Mouse (Mus musculus): ENCODE data around the gene Slc38a10.
A peak's percentile ranks its signal among the peaks of the same experiment; 100 is the strongest.

Gene Slc38a10

GRCm38 (mm10) chr11:120103431-120103997 lies 47.6 kb downstream of the Slc38a10 start:
- no peak for DNase-seq (ENCODE audit: extremely low spot score)

DNA sequence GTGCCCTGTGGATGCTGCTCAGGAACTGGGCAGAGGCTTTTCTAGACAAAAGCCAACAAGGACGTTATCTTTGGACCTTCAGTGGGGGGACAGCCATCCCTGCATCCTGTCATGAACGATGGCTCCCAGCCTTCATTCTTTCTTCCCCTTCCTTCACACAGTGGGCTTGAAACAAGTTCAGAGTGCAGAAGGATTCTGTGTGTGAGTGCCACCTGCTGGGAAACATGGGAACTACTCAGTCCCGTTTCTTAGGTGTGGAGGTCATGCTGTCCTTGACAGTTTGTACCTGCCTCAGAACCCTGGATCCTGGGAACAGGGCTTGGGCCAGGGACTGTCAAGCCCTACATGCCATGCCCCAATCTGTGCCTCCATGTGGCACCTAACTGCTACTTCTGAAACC lies 50.1 kb downstream of the Slc38a10 start:
- DNase-seq (ENCODE audit: extremely low spot score) = peak; percentile 75

GRCm38 (mm10) chr11:120098588-120099511 lies 52.3 kb downstream of the Slc38a10 start, which contains the start of the genes Tepsin and Ndufaf8:
TSS of gene Tepsin (minus strand) at chr11:120098731.
TSS of gene Ndufaf8 (plus strand) at chr11:120098928.
- DNase-seq (ENCODE audit: extremely low spot score) = peak; percentile 100

GRCm38 (mm10) chr11:120092817-120093591 lies 58.1 kb downstream of the Slc38a10 start:
- no peak for DNase-seq (ENCODE audit: extremely low spot score)

DNA sequence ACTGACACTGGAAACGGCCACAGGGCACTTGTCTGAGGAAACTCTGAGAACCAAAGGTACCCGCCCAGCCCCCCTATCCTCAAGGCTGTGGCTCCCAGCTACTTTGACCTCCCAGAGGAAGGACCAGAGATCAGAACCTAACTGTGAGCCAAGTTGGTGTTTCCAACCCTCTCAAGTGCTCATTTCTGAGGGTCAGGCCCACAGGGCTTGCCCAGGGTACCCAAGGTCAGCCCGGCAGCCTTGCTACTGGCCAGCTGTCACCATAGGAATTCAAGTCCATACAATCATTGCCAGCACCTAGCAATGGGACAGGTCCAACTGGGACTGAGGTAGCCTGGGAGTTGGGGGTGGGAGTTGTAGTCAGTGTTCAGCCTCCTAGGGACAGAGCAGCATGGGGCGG lies 60.5 kb downstream of the Slc38a10 start:
- DNase-seq (ENCODE audit: extremely low spot score) = no peak

DNA sequence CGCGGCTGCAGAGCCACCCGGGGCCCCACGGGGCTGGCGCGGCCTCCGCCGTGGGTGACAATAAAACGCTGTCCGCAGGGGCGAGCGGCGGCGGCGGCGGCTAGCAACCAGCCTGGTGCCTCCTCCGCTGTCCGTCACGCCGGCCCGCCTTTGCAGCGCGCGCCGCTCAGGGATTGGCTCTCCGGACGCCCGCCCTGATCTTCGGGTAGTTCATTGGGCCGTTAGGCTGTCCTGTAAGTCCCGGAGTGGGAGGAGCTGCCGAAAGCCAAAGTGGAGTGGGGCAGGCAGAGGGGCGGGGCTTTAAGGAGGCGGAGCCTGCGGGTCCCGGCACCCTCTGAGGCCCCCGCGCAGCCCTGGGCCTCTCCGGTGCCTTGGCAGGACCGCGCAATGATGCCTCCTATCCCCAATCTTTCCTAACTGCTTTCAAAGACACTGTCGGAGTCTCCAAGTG lies 64.4 kb downstream of the Slc38a10 start, which contains the start of gene Cep131:
TSS of gene Cep131 (minus strand) at position 126 of the 451 bp plus-strand sequence.
- DNase-seq (ENCODE audit: extremely low spot score) = peak; percentile 98

- no peak for DNase-seq (ENCODE audit: extremely low spot score)
These were observed 65.1 kb downstream of the Slc38a10 start for GRCm38 (mm10) chr11:120085891-120086627.

- DNase-seq (ENCODE audit: extremely low spot score) = no peak
These were observed 70.9 kb downstream of the Slc38a10 start for GRCm38 (mm10) chr11:120080282-120080681.

- no peak for DNase-seq (ENCODE audit: extremely low spot score)
These were observed 75.0 kb downstream of the Slc38a10 start for GRCm38 (mm10) chr11:120076191-120076590.

DNA sequence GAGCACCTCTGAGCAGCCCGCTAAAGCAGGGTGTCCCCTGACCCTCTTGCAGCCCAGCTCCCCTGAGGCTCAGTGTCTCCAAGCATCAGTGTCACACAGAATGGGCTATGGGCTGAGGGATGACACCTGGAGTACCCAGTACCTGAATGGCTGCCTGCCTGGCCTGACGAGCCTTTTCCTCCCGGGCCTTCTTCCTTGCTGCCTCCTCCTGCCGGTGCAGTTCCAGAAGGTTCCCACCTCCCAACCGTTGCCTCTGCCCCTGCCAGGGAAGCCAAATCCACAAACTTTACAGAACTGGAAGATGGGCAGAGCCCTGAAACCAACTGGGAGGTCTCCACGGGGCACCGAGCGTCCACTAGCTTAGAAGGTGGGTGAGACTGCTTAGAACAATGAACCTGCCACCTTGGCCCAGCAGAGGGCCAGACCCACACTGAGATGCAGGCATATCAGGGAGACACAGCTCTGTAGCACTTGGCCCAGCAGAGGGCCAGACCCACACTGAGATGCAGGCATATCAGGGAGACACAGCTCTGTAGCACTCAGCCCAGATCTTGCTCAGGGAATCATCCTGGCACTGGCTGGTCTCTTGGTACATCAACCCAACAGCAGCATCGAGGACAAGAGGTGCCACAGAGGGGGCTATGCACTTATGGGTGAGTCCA lies 78.0 kb downstream of the Slc38a10 start:
- no peak for DNase-seq (ENCODE audit: extremely low spot score)

- no peak for DNase-seq (ENCODE audit: extremely low spot score)
These were observed 79.3 kb downstream of the Slc38a10 start for GRCm38 (mm10) chr11:120071731-120072320.

DNA sequence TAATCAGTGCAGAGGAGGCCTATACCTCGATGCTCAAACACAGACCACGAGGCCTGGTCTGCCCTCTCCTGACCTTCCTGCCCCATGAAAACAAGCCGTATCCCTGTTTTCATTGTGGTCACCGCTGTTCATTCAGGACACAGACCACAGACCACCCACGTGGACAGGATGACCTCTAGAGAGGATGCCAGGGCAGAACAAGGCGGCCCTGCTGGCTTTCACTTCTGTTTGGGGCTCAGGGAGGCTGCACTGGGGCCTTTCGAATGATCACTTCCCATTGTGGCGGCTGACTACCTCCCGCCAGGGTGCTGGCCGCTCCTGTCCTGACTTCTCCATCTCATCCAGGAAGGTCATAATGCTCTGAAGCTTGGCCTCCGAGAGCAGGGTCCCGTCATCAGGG lies 80.1 kb downstream of the Slc38a10 start:
- peak; percentile 39 for DNase-seq (ENCODE audit: extremely low spot score)

DNA sequence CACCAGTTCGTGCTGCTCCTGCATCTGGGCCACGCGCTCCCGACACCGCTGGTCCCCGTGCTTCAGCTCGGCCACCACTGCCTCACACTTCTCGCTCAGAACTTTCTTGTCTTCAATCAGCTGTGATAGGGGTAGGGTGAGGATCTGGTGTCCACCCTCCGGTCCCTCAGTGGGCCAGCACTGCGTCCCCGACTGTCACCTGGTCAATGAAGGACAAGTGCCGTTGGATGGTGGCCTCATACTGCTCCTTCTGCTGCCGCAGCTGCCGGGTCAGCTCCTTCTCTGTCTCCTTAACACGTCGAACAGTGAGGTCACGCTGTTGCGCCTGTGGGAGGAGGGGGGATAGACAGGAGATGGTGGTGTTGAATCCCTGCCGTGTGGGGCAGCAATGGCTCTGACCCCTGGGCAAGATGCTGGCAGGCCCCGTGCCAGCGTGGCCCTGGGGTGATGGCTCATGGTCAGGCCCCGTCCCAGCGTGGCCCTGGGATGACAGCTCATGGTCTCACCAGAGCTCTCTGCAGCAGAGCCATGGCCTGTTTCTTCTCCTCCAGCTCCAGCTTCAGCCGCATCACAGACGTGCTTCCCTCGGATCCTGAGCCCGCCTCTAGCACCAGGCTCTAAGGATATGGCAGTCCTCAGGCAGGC lies 80.7 kb downstream of the Slc38a10 start:
- no peak for DNase-seq (ENCODE audit: extremely low spot score)

DNA sequence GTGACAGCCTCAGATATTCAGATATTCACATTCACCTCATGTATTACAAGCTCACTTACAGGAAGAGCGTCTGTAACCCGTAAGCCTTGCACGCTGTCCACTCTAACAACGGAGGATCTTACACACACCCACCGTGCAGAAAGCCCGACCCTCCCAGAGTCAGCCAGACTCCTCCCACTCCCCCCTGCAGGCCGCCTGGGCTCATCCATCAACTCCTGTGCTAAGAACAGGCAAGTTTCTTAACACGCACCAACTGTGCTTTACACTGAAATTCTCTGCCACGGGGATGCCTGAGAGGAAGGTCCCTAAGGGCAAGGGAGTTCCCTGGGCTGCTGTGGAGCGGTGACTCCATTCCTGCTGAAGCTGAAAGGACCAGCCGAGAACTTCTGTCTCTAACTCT lies 81.9 kb downstream of the Slc38a10 start:
- peak; percentile 53 for DNase-seq (ENCODE audit: extremely low spot score)

- no peak for DNase-seq (ENCODE audit: extremely low spot score)
These were observed 83.3 kb downstream of the Slc38a10 start for GRCm38 (mm10) chr11:120067834-120068233.

GRCm38 (mm10) chr11:120065291-120065690 lies 85.9 kb downstream of the Slc38a10 start:
- no peak for DNase-seq (ENCODE audit: extremely low spot score)

- DNase-seq (ENCODE audit: extremely low spot score) = no peak
These were observed 86.5 kb downstream of the Slc38a10 start for GRCm38 (mm10) chr11:120064668-120065040.

GRCm38 (mm10) chr11:120064006-120064667 lies 87.0 kb downstream of the Slc38a10 start:
- DNase-seq (ENCODE audit: extremely low spot score) = no peak

- DNase-seq (ENCODE audit: extremely low spot score) = no peak
These were observed 87.8 kb downstream of the Slc38a10 start for GRCm38 (mm10) chr11:120063326-120063725.
